Mouse (Mus musculus) lung, postnatal 0 days (tissue): ENCODE measurements around the gene Ypel2. TPM values are rescaled to one million over a fixed set of nuclear protein-coding genes. Genes with fewer than 3 reads are reported as not detected.

Source experiments
- ATAC-seq: fragments of 200-750 bp; cut with Nextera tagmentation; 2 replicates; pipeline ENCODE4 v1.8.0; 2017; ENCODE audit warnings: moderate library complexity
- DNase-seq: peaks from one replicate; pipeline ENCODE4 v3.0.0-alpha.2; 2016; ENCODE audit warnings: low spot score
- H3K27ac ChIP-seq: fragments of 300-500 bp; sonication (generic); 2 replicates; pipeline ENCODE4 v1.5.1; 2014; ENCODE audit warnings: antibody characterized with exemption, mild to moderate bottlenecking, low read length, mixed read lengths
- H3K27me3 ChIP-seq: fragments of 300-500 bp; sonication (generic); replicated peaks from 2 replicates; pipeline ENCODE4 v1.6.1; 2014; ENCODE audit warnings: low read length, mixed read lengths; ENCODE audit not compliant: insufficient read depth
- H3K36me3 ChIP-seq: fragments of 300-500 bp; sonication (generic); 2 replicates; pipeline ENCODE4 v1.6.1; 2014; ENCODE audit warnings: low read length, mixed read lengths; ENCODE audit not compliant: insufficient read depth
- H3K4me1 ChIP-seq: fragments of 300-500 bp; sonication (generic); 2 replicates; pipeline ENCODE4 v1.6.1; 2014; ENCODE audit warnings: antibody characterized with exemption, low read depth, low read length, mixed read lengths; ENCODE audit not compliant: insufficient read depth
- H3K4me2 ChIP-seq: fragments of 300-500 bp; sonication (generic); replicated peaks from 2 replicates; pipeline ENCODE4 v1.6.1; 2014; ENCODE audit warnings: low read depth, mild to moderate bottlenecking, low read length, moderate library complexity, mixed read lengths
- H3K4me3 ChIP-seq: fragments of 300-500 bp; sonication (generic); 2 replicates; pipeline ENCODE4 v1.5.1; 2014; ENCODE audit warnings: low read depth, low read length
- H3K9ac ChIP-seq: fragments of 300-500 bp; sonication (generic); replicated peaks from 2 replicates; pipeline ENCODE4 v1.6.1; 2014; ENCODE audit warnings: low read depth, mild to moderate bottlenecking
- H3K9me3 ChIP-seq: fragments of 300-500 bp; sonication (generic); 2 replicates; pipeline ENCODE4 v1.6.1; 2016; ENCODE audit warnings: low read length, mixed read lengths
- CTCF ChIP-seq: IDR thresholded peaks from 2 replicates; pipeline ENCODE4 v1.5.1; 2016; ENCODE audit warnings: antibody characterized with exemption, mild to moderate bottlenecking
- EP300 ChIP-seq: IDR thresholded peaks from 2 replicates; pipeline ENCODE4 v1.6.1; 2016; ENCODE audit warnings: antibody characterized with exemption, mild to moderate bottlenecking, control low read depth
- WGBS: fragments of 180-500 bp; shearing (Covaris S2); extraction: QIAGEN DNeasy Blood & Tissue Kit; methylation state at CpG from one replicate; pipeline ENCODE4 v1.1.7; 2014; 5-methylcytosine and 5-hydroxymethylcytosine counted together
- polyA plus RNA-seq: library from polyadenylated mRNA; unstranded; fragments of >200 nt; fragmentation: Nextera tagmentation; extraction: Ambion mirVana; gene quantifications from 2 replicates; pipeline ENCODE4 v1.2.1, GENCODE M21; 2015

Ypel2 gene
- polyA plus RNA-seq, 1 experiment from 2014 or later, result 8.5 TPM

DNA sequence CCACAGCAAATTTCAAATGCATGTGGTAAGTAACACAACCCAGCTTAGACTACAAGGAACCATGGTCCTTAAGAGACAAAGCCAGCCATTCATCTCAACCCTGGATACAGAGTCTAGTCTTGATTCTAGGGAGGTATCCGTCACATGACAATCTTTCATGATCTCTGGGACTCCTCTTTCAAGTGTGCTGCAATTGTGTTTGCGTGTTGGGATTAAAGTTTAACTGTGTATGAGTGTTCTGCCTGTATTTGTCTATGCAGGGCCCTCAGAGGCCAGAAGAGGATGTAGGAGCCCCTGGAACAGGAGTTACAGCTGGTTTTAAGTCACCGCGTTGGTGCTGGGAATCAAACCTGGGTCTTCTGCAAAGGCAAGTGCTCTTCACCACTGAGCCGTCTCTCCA, 16.3 kb downstream of the Ypel2 start:
- no peaks in the 10 kb centered on the region for H3K36me3 ChIP-seq
- DNase-seq (no peak), ATAC-seq (no peak)
- no peak for TF ChIP-seq CTCF
- TF ChIP-seq EP300, result no peak
- H3K4me2 ChIP-seq, result no peak overlapping the region
- H3K27me3 ChIP-seq, result no peaks in the 10 kb centered on the region
- 89% methylated on average over 5 of the region's 5 CpGs for WGBS
- H3K4me1 ChIP-seq, result peaks cover 3% of the 10 kb centered on the region; the same call in 1 of the 2 replicates
- no peak overlapping the region for H3K4me3 ChIP-seq
- H3K9me3 ChIP-seq, result no peaks in the 10 kb centered on the region
- no peak overlapping the region for H3K9ac ChIP-seq
- no peak overlapping the region for H3K27ac ChIP-seq

DNA sequence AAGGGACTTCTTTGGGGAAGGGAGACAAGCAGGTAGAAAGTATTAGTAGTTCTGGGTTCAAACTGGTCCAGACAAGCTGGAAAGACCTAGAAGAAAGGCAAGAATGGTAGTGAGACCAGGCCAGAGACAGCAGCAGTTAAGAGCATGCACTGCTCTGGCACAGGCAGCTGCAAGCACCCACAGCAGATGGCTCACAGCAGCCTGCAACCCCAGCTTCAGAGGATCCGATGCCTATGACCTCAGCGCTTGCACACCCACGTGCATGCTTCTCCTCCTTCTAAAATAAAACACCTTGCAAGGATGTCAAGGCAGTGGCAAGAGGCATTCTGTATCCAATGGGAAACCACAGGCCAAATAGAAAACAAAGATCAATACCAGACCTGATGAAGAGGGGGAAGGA, 19.1 kb downstream of the Ypel2 start:
- TF ChIP-seq EP300 (no peak), CTCF (no peak)
- H3K4me3 ChIP-seq, result no peak overlapping the region
- H3K9me3 ChIP-seq, result no peaks in the 10 kb centered on the region
- no peak overlapping the region for H3K27ac ChIP-seq
- ATAC-seq, result no peak
- H3K4me2 ChIP-seq, result no peak overlapping the region
- no peaks in the 10 kb centered on the region for H3K27me3 ChIP-seq
- no peak overlapping the region for H3K9ac ChIP-seq
- H3K36me3 ChIP-seq, result peaks cover 6% of the 10 kb centered on the region; the same call in 1 of the 2 replicates
- WGBS, result 70% methylated on average over 3 of the region's 3 CpGs
- no peaks in the 10 kb centered on the region; the same call in 1 of the 2 replicates for H3K4me1 ChIP-seq
- DNase-seq, result no peak

DNA sequence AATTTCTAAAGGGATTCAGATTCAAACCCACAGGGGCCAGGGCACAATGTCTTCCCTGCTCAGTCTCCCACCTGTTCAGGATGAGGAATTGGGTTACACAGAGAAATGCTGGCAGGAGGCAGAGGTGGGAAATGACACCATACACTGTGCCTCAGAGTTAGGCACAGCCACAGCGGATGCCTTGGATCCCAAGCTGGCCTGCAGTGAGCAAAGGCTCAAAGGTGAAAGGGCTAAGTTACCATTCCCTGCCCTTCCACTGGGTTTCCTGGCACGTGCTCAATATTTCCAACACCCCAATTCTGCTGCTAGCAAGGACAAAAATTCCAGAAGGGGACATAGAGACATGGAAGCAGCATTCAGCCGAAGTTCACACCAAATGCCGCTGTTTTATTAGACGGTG, 20.3 kb downstream of the Ypel2 start:
- 47% methylated on average over 5 of the region's 5 CpGs for WGBS
- Histone ChIP-seq H3K27me3 (no peaks in the 10 kb centered on the region), H3K4me3 (no peak overlapping the region), H3K27ac (no peak overlapping the region), H3K9me3 (no peaks in the 10 kb centered on the region), H3K9ac (no peak overlapping the region), H3K36me3 (peaks cover 6% of the 10 kb centered on the region; the same call in 1 of the 2 replicates), H3K4me1 (no peaks in the 10 kb centered on the region; the same call in 1 of the 2 replicates), H3K4me2 (no peak overlapping the region)
- TF ChIP-seq EP300 (no peak), CTCF (no peak)
- DNase-seq, result no peak
- ATAC-seq, result no peak

DNA sequence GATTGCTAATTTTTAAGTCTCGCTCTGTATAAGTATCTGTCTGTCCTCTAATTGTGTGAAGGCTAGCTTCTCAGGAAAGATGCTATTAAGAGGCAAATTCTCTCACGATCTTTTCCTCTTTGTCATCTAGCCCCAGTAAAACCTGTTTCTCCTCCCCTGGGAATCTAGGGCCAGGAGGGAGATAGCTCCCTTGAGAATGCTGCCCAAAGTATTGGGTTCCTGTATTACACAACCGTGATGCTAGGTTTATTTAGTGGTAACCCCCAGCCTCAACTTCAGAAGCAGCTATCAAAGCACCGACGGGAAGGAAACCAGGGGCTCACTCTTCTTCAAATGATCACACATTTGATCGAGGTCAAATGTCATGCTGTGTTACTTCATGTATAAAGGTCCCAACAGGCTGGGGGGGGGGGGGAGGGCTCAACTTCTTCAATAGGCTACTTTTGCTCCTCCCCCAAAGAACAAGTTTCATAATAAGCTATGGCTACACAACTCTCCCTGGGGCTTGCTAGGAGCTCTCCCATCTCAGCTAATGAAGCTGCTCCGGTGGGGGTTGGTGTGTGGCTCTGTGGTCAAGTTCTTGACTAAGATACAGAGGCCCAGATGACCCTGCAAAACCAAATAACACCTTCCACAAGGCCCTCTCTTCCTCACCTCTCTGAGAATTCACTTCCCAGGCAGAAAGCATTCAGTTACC, 22.3 kb downstream of the Ypel2 start:
- Histone ChIP-seq H3K9ac (no peak overlapping the region), H3K27ac (no peak overlapping the region), H3K4me2 (no peak overlapping the region), H3K4me3 (no peak overlapping the region), H3K9me3 (no peaks in the 10 kb centered on the region), H3K36me3 (peaks cover 6% of the 10 kb centered on the region; the same call in 1 of the 2 replicates), H3K4me1 (peaks cover 10% of the 10 kb centered on the region), H3K27me3 (no peaks in the 10 kb centered on the region)
- WGBS, result 59% methylated on average over 7 of the region's 7 CpGs
- TF ChIP-seq CTCF (no peak), EP300 (no peak)
- ATAC-seq (no peak), DNase-seq (no peak)

DNA sequence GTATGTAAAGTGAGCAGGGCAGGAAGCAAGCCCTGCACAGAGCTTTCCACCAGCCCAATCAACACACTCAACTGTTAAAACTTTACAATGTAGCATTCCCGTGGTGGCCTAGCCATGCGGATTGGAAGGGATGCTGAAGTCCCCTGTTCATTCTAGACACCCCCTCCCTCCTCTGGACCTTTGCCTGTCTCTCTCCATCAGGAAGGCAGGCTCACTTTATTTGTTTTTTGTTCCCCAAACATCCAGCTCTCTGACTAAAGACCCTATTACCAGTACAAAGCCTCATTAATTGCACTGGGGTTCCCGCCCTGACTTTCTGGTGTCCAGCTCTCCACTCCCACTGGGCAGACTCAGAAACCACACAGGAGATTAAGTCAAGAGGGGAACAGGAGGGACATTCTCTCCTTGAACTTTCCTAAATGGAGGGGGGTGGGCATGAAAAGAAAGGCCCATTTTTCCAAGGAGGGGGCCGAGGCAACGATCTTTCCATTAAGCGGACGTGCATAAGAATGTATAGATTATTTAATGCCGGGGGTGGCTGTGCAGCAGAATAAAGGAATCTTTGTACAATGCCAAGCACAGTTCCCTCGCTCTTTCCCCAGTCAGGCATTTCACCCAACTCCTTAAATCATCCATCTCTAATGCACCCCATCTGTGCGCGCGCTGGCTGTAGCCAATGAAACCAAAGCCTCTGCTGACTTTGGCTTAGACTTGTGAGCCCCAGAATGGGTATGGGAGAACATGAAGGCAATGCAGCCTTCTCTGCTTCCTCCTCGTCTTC, 24.3 kb downstream of the Ypel2 start:
- H3K27me3 ChIP-seq, result no peaks in the 10 kb centered on the region
- no peak overlapping the region for H3K4me3 ChIP-seq
- no peak overlapping the region for H3K9ac ChIP-seq
- H3K9me3 ChIP-seq, result no peaks in the 10 kb centered on the region
- H3K4me1 ChIP-seq, result peaks cover 12% of the 10 kb centered on the region
- WGBS, result 58% methylated on average over 13 of the region's 13 CpGs
- H3K4me2 ChIP-seq, result no peak overlapping the region
- no peak for ATAC-seq
- DNase-seq, result no peak
- peaks cover 6% of the 10 kb centered on the region; the same call in 1 of the 2 replicates for H3K36me3 ChIP-seq
- no peak overlapping the region for H3K27ac ChIP-seq
- TF ChIP-seq CTCF, result no peak
- TF ChIP-seq EP300, result no peak

DNA sequence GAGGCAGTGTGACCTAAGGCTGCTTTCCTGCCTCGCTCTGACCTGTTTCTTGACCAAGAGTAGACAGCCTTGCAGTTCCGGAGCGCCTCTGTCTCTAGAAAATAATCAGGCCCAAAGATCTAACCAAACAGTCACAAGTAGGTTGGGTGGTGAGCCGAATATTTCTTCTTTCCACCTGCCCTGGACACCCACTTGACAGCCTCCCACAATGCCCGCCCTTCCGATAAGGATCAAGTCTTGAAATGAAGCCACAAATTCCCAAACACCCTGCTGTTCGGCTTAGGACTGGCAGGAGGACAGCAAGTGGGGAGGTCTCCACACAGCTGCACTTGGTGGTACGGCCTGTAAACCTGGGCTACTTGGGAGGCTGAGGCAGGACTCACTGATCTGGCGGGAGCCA, 26.0 kb downstream of the Ypel2 start:
- DNase-seq (peak; percentile 66), ATAC-seq (peak; percentile 77)
- Histone ChIP-seq H3K4me3 (no peak overlapping the region), H3K27me3 (no peaks in the 10 kb centered on the region), H3K9ac (no peak overlapping the region), H3K9me3 (no peaks in the 10 kb centered on the region), H3K4me1 (peaks cover 17% of the 10 kb centered on the region), H3K4me2 (no peak overlapping the region), H3K36me3 (peaks cover 6% of the 10 kb centered on the region; the same call in 1 of the 2 replicates), H3K27ac (peak overlapping the region; percentile 80)
- WGBS, result 56% methylated on average over 9 of the region's 9 CpGs
- TF ChIP-seq EP300 (no peak), CTCF (peak; percentile 19; the same call in 1 of the 2 replicates)
